Mouse (Mus musculus) kidney, embryonic 15.5 days (tissue): ENCODE data around the gene Kifc3. TPM values are rescaled to one million over a fixed set of nuclear protein-coding genes. Genes with fewer than 3 reads are reported as not detected.

Source experiments
- ATAC-seq: fragments of 200-750 bp; cut with Nextera tagmentation; replicated peaks from 2 replicates; pipeline ENCODE4 v1.8.0; 2017; ENCODE audit warnings: moderate TSS enrichment; ENCODE audit not compliant: low FRiP score
- H3K27ac ChIP-seq: fragments of 300-500 bp; sonication (generic); 2 replicates; pipeline ENCODE4 v1.5.1; 2015; ENCODE audit warnings: mild to moderate bottlenecking, inconsistent platforms
- H3K27me3 ChIP-seq: fragments of 300-500 bp; sonication (generic); 2 replicates; pipeline ENCODE4 v1.6.1; 2015; ENCODE audit warnings: inconsistent platforms
- H3K36me3 ChIP-seq: fragments of 300-500 bp; sonication (generic); 2 replicates; pipeline ENCODE4 v1.6.1; 2015; ENCODE audit warnings: inconsistent platforms
- H3K4me1 ChIP-seq: fragments of 300-500 bp; sonication (generic); 2 replicates; pipeline ENCODE4 v1.6.1; 2015; ENCODE audit warnings: inconsistent platforms
- H3K4me2 ChIP-seq: fragments of 300-500 bp; sonication (generic); 2 replicates; pipeline ENCODE4 v1.6.1; 2015; ENCODE audit warnings: moderate library complexity, mild to moderate bottlenecking, inconsistent platforms
- H3K4me3 ChIP-seq: fragments of 300-500 bp; sonication (generic); replicated peaks from 2 replicates; pipeline ENCODE4 v1.5.1; 2015; ENCODE audit warnings: mild to moderate bottlenecking, inconsistent platforms
- H3K9ac ChIP-seq: fragments of 300-500 bp; sonication (generic); 2 replicates; pipeline ENCODE4 v1.6.1; 2015; ENCODE audit warnings: mild to moderate bottlenecking, inconsistent platforms
- H3K9me3 ChIP-seq: fragments of 300-500 bp; sonication (generic); replicated peaks from 2 replicates; pipeline ENCODE4 v1.6.1; 2016; ENCODE audit warnings: inconsistent platforms
- WGBS: fragments of 180-500 bp; shearing (Covaris S2); methylation state at CpG from one replicate; pipeline ENCODE4 v1.1.7; 2015; ENCODE audit warnings: mixed read lengths; 5-methylcytosine and 5-hydroxymethylcytosine counted together
- polyA plus RNA-seq: library from polyadenylated mRNA; unstranded; fragments of >200 nt; fragmentation: Nextera tagmentation; extraction: Ambion mirVana; gene quantifications from 2 replicates; pipeline ENCODE4 v1.2.1, GENCODE M21; 2015

Gene Kifc3
- polyA plus RNA-seq, 1 experiment from 2014 or later = 28.8 TPM

GRCm38 (mm10) chr8:95201491-95201890 is 1.1 kb downstream of the Kifc3 start:
- no peak overlapping the region for H3K4me2 ChIP-seq
- no peak overlapping the region for H3K4me3 ChIP-seq
- no peak overlapping the region for H3K9ac ChIP-seq
- 59% methylated on average over 7 of the region's 7 CpGs for WGBS
- no peak overlapping the region for H3K27ac ChIP-seq
- H3K27me3 ChIP-seq = peaks cover 4% of the 10 kb centered on the region; the same call in 1 of the 2 replicates
- no peaks in the 10 kb centered on the region for H3K9me3 ChIP-seq
- no peaks in the 10 kb centered on the region for H3K36me3 ChIP-seq
- ATAC-seq = no peak
- peaks cover 14% of the 10 kb centered on the region; the same call in 1 of the 2 replicates for H3K4me1 ChIP-seq

- Histone ChIP-seq H3K4me2 (no peak overlapping the region), H3K36me3 (no peaks in the 10 kb centered on the region), H3K9ac (no peak overlapping the region), H3K27me3 (peaks cover 4% of the 10 kb centered on the region; the same call in 1 of the 2 replicates), H3K4me1 (peaks cover 14% of the 10 kb centered on the region; the same call in 1 of the 2 replicates), H3K27ac (no peak overlapping the region), H3K4me3 (no peak overlapping the region), H3K9me3 (no peaks in the 10 kb centered on the region)
- no peak for ATAC-seq
- 62% methylated on average over 9 of the region's 9 CpGs for WGBS
Observed at GRCm38 (mm10) chr8:95200001-95200405, 2.6 kb downstream of the Kifc3 start.

- Histone ChIP-seq H3K4me1 (0 out of 2 replicates have a peak, but pooled peaks cover 3% of the 10 kb centered on the region), H3K27me3 (no peaks in the 10 kb centered on the region), H3K4me2 (no peak overlapping the region), H3K9me3 (no peaks in the 10 kb centered on the region), H3K36me3 (no peaks in the 10 kb centered on the region), H3K27ac (no peak overlapping the region), H3K4me3 (no peak overlapping the region), H3K9ac (no peak overlapping the region)
- WGBS = 62% methylated on average over 11 of the region's 11 CpGs
- ATAC-seq = no peak
Observed at GRCm38 (mm10) chr8:95195728-95196127, 6.9 kb downstream of the Kifc3 start.

GRCm38 (mm10) chr8:95191497-95192175 is 11.0 kb downstream of the Kifc3 start:
- no peaks in the 10 kb centered on the region for H3K36me3 ChIP-seq
- no peak for ATAC-seq
- 87% methylated on average over 9 of the region's 9 CpGs for WGBS
- H3K4me3 ChIP-seq = no peak overlapping the region
- no peak overlapping the region for H3K27ac ChIP-seq
- no peaks in the 10 kb centered on the region for H3K9me3 ChIP-seq
- H3K27me3 ChIP-seq = no peaks in the 10 kb centered on the region
- H3K4me1 ChIP-seq = peaks cover 8% of the 10 kb centered on the region; the same call in 1 of the 2 replicates
- no peak overlapping the region for H3K4me2 ChIP-seq
- no peak overlapping the region for H3K9ac ChIP-seq

- H3K36me3 ChIP-seq = no peaks in the 10 kb centered on the region
- H3K4me2 ChIP-seq = no peak overlapping the region
- H3K4me1 ChIP-seq = peaks cover 13% of the 10 kb centered on the region
- H3K27ac ChIP-seq = no peak overlapping the region
- no peaks in the 10 kb centered on the region for H3K27me3 ChIP-seq
- 66% methylated on average over 5 of the region's 5 CpGs for WGBS
- no peak overlapping the region for H3K9ac ChIP-seq
- H3K9me3 ChIP-seq = no peaks in the 10 kb centered on the region
- no peak for ATAC-seq
- no peak overlapping the region for H3K4me3 ChIP-seq
Observed at GRCm38 (mm10) chr8:95187579-95187978, 15.0 kb downstream of the Kifc3 start.

- 63% methylated on average over 7 of the region's 7 CpGs for WGBS
- Histone ChIP-seq H3K27me3 (no peaks in the 10 kb centered on the region), H3K4me2 (no peak overlapping the region), H3K9ac (no peak overlapping the region), H3K4me1 (peaks cover 13% of the 10 kb centered on the region), H3K9me3 (no peaks in the 10 kb centered on the region), H3K27ac (no peak overlapping the region), H3K36me3 (no peaks in the 10 kb centered on the region), H3K4me3 (no peak overlapping the region)
- ATAC-seq = no peak
Observed at GRCm38 (mm10) chr8:95185891-95186513, 16.6 kb downstream of the Kifc3 start.

- peaks cover 13% of the 10 kb centered on the region for H3K4me1 ChIP-seq
- no peak overlapping the region for H3K4me2 ChIP-seq
- no peaks in the 10 kb centered on the region for H3K9me3 ChIP-seq
- no peaks in the 10 kb centered on the region for H3K36me3 ChIP-seq
- H3K27me3 ChIP-seq = no peaks in the 10 kb centered on the region
- WGBS = 41% methylated on average over 10 of the region's 10 CpGs
- H3K4me3 ChIP-seq = no peak overlapping the region
- H3K27ac ChIP-seq = no peak overlapping the region
- H3K9ac ChIP-seq = no peak overlapping the region
- ATAC-seq = no peak
Observed at GRCm38 (mm10) chr8:95185104-95185503, 17.5 kb downstream of the Kifc3 start.

GRCm38 (mm10) chr8:95184171-95184570 is 18.4 kb downstream of the Kifc3 start:
- H3K4me3 ChIP-seq = no peak overlapping the region
- H3K27me3 ChIP-seq = no peaks in the 10 kb centered on the region
- no peaks in the 10 kb centered on the region for H3K36me3 ChIP-seq
- H3K4me2 ChIP-seq = no peak overlapping the region
- WGBS = 83% methylated on average over 12 of the region's 12 CpGs
- no peak for ATAC-seq
- H3K4me1 ChIP-seq = peaks cover 13% of the 10 kb centered on the region
- H3K9ac ChIP-seq = no peak overlapping the region
- H3K27ac ChIP-seq = no peak overlapping the region
- H3K9me3 ChIP-seq = no peaks in the 10 kb centered on the region

- Histone ChIP-seq H3K27ac (no peak overlapping the region), H3K4me3 (no peak overlapping the region), H3K4me2 (no peak overlapping the region), H3K4me1 (peaks cover 10% of the 10 kb centered on the region; the same call in 1 of the 2 replicates), H3K9me3 (no peaks in the 10 kb centered on the region), H3K36me3 (no peaks in the 10 kb centered on the region), H3K9ac (no peak overlapping the region), H3K27me3 (no peaks in the 10 kb centered on the region)
- ATAC-seq = no peak
- WGBS = 73% methylated on average over 7 of the region's 7 CpGs
Observed at GRCm38 (mm10) chr8:95181850-95182249, 20.8 kb downstream of the Kifc3 start.

- no peak for ATAC-seq
- Histone ChIP-seq H3K27ac (no peak overlapping the region), H3K36me3 (no peaks in the 10 kb centered on the region), H3K4me2 (no peak overlapping the region), H3K27me3 (no peaks in the 10 kb centered on the region), H3K9me3 (no peaks in the 10 kb centered on the region), H3K4me1 (0 out of 2 replicates have a peak, but pooled peaks cover 5% of the 10 kb centered on the region), H3K9ac (no peak overlapping the region), H3K4me3 (no peak overlapping the region)
- WGBS = 62% methylated on average over 4 of the region's 4 CpGs
Observed at GRCm38 (mm10) chr8:95178191-95178590, 24.4 kb downstream of the Kifc3 start.

GRCm38 (mm10) chr8:95176985-95177384 is 25.6 kb downstream of the Kifc3 start:
- no peak overlapping the region for H3K4me2 ChIP-seq
- no peak overlapping the region for H3K4me3 ChIP-seq
- no peak for ATAC-seq
- H3K4me1 ChIP-seq = 0 out of 2 replicates have a peak, but pooled peaks cover 5% of the 10 kb centered on the region
- 79% methylated on average over 6 of the region's 6 CpGs for WGBS
- H3K9me3 ChIP-seq = no peaks in the 10 kb centered on the region
- H3K27ac ChIP-seq = no peak overlapping the region
- no peaks in the 10 kb centered on the region for H3K36me3 ChIP-seq
- no peak overlapping the region for H3K9ac ChIP-seq
- H3K27me3 ChIP-seq = no peaks in the 10 kb centered on the region

GRCm38 (mm10) chr8:95175808-95176207 is 26.8 kb downstream of the Kifc3 start:
- H3K9me3 ChIP-seq = no peaks in the 10 kb centered on the region
- H3K9ac ChIP-seq = no peak overlapping the region
- no peak overlapping the region for H3K4me2 ChIP-seq
- H3K36me3 ChIP-seq = no peaks in the 10 kb centered on the region
- no peak for ATAC-seq
- H3K4me3 ChIP-seq = no peak overlapping the region
- no peak overlapping the region for H3K27ac ChIP-seq
- WGBS = 64% methylated on average over 18 of the region's 18 CpGs
- no peaks in the 10 kb centered on the region for H3K27me3 ChIP-seq
- 0 out of 2 replicates have a peak, but pooled peaks cover 5% of the 10 kb centered on the region for H3K4me1 ChIP-seq
